In genomic region chr12:100455453-100455852, GRCm38 (mm10) we compare ENCODE assay signal across 12 mouse cellular contexts.
DNase-seq lines count a peak whose midpoint lies in the region; ATAC-seq and TF ChIP-seq lines count a peak whose summit lies in the region.
"Had no signal": no experiment of that assay in that cellular context is flagged by ENCODE, and none has a peak within 500 bp of the region (broad histone marks: within the 10 kb centered on the region; RNA-seq: fewer than 3 reads in every experiment).

No protein-coding gene starts in this region.

- H3K4me3 ChIP-seq in embryonic facial prominence, embryonic 10.5 days, result no peak overlapping the region
- H3K4me3 ChIP-seq: erythroblast, embryonic 14.5 days; limb, embryonic 12.5 days had no signal

- H3K4me1 ChIP-seq in embryonic facial prominence, embryonic 10.5 days, result no peaks in the 10 kb centered on the region
- H3K4me1 ChIP-seq: limb, embryonic 12.5 days had no signal

- H3K9me3 ChIP-seq in embryonic facial prominence, embryonic 10.5 days, result no peaks in the 10 kb centered on the region
- H3K9me3 ChIP-seq: limb, embryonic 12.5 days had no signal

- peaks cover 10% of the 10 kb centered on the region; the same call in 1 of the 2 replicates for H3K36me3 ChIP-seq in embryonic facial prominence, embryonic 10.5 days (replicated peaks)

- POLR2A ChIA-PET in Patski (lab: Charles Lee), result interaction anchor here (0.9 kb wide), 1 partner anchor 22 kb away, joined by 4 read pairs; no protein-coding TSS in a partner anchor

- intact Hi-C loops in heart, postnatal 14 days (cut with DNase I), result no loop called here

- CTCF ChIA-PET in Patski (lab: Charles Lee), result interaction anchor here (0.9 to 1.7 kb wide), 5 partner anchors 13 to 474 kb away, joined by 3 to 5 read pairs (median 4); no protein-coding TSS in a partner anchor

- TF ChIP-seq CTCF in Patski (IDR thresholded peaks at IDR 0.05), result peak; percentile 64

- peak; percentile 91 for ATAC-seq in Patski
- no peak for ATAC-seq in monocyte, adult 5-6 weeks (replicated peaks; ENCODE audit: insufficient number of reproducible peaks, low FRiP score, low TSS enrichment, poor library complexity, severe bottlenecking)
- ATAC-seq in megakaryocyte progenitor cell, adult 5-6 weeks (replicated peaks; ENCODE audit: poor library complexity), result no peak
- ATAC-seq: hindbrain, postnatal 0 days had no signal

- WGBS in embryonic facial prominence, embryonic 10.5 days, result 78% methylated on average over 2 of the region's 2 CpGs

- in situ Hi-C loops in Patski (cut with MboI; ENCODE audit: low pct_unique_long_range_greater_than_20kb), result no loop called here

- no peak overlapping the region for H3K27ac ChIP-seq in embryonic facial prominence, embryonic 10.5 days (replicated peaks)
- H3K27ac ChIP-seq: hindbrain, postnatal 0 days; limb, embryonic 12.5 days had no signal

- no peaks in the 10 kb centered on the region for H3K27me3 ChIP-seq in Patski
- no peaks in the 10 kb centered on the region for H3K27me3 ChIP-seq in embryonic facial prominence, embryonic 10.5 days (replicated peaks; ENCODE audit: low read depth, poor library complexity, severe bottlenecking)
- H3K27me3 ChIP-seq: limb, embryonic 12.5 days had no signal

- peak; percentile 45 to 75 for DNase-seq in heart, adult 18-20 months
- no peak for DNase-seq in heart, adult 8-10 months (ENCODE audit: low spot score)
- no peak for DNase-seq in Patski (ENCODE audit: low read depth, low spot score)
- peak; percentile 8 for DNase-seq in embryonic facial prominence, embryonic 10.5 days (ENCODE audit: low spot score)
- peak; percentile 30 to 49 for DNase-seq in heart, postnatal 14 days
- no peak for DNase-seq in embryo, embryonic 10 days (ENCODE audit: low spot score)
- DNase-seq: right cerebral cortex, postnatal 4 days had no signal

Comparison
In these comparisons a context has a peak if more than half of its experiments do, and no peak if none do; other contexts are left out.
1. DNase-seq: peak in heart, adult 18-20 months (2 of 2), embryonic facial prominence, embryonic 10.5 days (single experiment) and heart, postnatal 14 days (2 of 2); none in heart, adult 8-10 months (single experiment), Patski (single experiment) and embryo, embryonic 10 days (single experiment).